Mouse (Mus musculus) kidney, adult 2 months (tissue): ENCODE data around the gene Msh4.
A peak's percentile ranks its signal among the peaks of the same experiment; 100 is the strongest.

ENCODE experiments used
- CTCF ChIP-seq: fragments of 200-500 bp; conservative IDR thresholded peaks from 2 replicates; pipeline ENCODE4 v1.5.1; 2011; ENCODE audit warnings: low read depth, mild to moderate bottlenecking, control low read depth, low read length, moderate library complexity, mixed read lengths; ENCODE audit not compliant: insufficient read depth, insufficient read length
- POLR2A ChIP-seq: fragments of 200-500 bp; IDR thresholded peaks from one replicate; pipeline ENCODE4 v1.6.1; 2011; ENCODE audit warnings: low read depth, low read length, control low read depth

DNA sequence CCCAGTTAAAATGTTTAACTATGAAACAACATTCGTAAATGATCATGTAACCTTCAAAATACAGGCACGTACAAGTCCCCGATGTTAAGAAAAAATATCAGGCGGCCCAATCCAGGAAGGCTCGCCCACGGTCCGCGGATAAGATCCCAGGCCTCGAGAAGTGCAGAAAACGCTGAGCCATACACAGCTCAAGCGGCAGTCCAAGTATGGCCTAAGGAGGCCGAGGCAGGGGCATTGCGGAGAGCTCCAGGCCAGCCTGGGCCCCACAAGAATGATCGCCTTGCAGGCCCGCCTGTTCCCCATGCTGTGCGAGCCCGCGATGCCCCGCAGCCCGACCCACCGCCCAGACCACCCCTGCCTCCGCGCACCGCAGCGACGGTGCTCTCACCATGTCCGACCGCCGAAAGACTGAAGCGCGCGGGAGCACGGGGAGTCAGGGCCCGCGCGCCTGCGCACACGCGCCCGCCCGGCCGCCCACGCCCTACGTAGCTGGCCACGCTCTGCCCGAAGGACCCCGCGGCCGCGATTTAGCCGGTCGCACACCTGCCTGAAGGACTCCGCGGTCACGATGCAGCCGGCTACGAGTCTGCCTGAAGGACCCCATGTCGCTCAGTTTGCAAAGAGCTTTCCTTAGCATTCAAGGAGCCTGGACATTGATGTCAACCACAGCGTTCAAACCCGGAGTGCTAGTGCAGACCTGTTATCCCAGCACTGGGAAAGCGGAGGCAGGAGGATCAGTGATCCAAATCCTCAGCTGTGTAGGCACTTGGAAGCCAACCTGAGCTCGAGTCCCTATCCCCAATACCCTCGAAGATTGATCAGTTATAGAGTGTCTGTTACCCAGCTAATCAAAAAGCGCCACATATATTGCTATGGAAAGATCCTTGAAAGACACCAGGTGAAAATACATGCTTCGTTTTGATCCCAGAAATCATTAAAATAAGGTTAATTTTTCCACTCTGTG is 6.9 kb upstream of the Msh4 start, which contains the start of gene Rabggtb:
- TF ChIP-seq POLR2A (peak; percentile 93), CTCF (no peak)
